ENCODE assay signal across 11 mouse cellular contexts in the genomic region with DNA sequence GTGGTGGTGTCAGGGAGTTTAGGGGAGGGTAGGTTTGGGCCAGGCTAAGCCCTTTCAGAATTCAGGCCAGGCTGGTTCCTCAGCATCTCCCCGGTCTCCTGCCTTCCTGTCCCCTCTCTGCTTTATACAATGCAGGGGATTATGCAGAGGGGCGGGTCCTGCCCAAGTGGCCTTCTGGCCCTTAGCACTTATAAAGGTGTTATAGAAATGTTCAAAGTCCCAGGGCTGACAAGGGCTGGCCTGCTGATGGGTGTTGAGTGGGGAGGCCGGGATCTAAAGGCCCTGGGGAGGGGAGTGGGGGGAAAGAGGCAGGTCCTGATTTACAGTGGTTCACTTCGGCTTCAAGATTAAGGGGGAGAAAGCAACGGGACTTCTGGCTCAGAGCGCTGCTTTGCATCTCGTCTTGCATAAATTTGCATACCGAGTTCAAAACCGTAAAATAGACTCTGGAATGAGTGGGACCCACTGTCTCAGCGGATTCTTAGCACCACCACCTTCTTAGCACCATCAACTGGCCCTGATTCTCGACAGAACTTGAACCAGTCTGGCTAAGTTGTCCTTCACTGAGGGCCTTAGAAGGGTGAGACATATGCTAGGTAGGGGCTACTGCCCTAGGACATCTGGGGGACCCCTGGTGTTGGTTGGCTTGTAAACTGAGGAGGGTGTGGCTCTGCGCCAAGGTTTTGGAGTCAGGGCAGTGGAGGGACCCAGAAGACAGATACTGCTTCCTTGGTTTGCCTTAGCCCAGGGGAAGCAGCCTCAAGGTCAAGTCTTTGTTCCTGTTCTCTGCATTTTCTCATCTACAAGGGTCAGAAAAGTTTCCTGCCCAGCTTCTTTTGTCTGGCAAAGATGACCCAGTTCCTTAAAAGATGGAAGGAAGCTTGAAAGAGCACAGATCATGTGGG. TPM values are rescaled to one million over a fixed set of nuclear protein-coding genes. Genes with fewer than 3 reads are reported as not detected.
DNase-seq lines count a peak whose midpoint lies in the region; ATAC-seq and TF ChIP-seq lines count a peak whose summit lies in the region.
"Had no signal": no experiment of that assay in that cellular context is flagged by ENCODE, and none has a peak within 500 bp of the region (broad histone marks: within the 10 kb centered on the region; RNA-seq: fewer than 3 reads in every experiment).

No protein-coding gene starts in this region.

- TF ChIP-seq EP300 in CH12.LX (IDR thresholded peaks at IDR 0.05; ENCODE audit: low read length) = peak; percentile 48; the same call in 1 of the 2 replicates

- peak overlapping the region; percentile 75 to 98 (median 77) for H3K4me3 ChIP-seq in CH12.LX (replicated peaks in 1 of 3; ENCODE audit: low read depth in 2 of 3, low read length in 2 of 3, poor library complexity in 1 of 3)
- peak overlapping the region; percentile 89 for H3K4me3 ChIP-seq in forebrain, embryonic 11.5 days (ENCODE audit: low read depth, low read length)
- peak overlapping the region; percentile 80 for H3K4me3 ChIP-seq in limb, embryonic 12.5 days (replicated peaks)

- no peak for TF ChIP-seq CTCF in CH12.LX (conservative IDR thresholded peaks at IDR 0.05 in 1 of 2, IDR thresholded peaks at IDR 0.05 in 1 of 2; ENCODE audit: low read depth in 2 of 2, low read length in 2 of 2)

- TF ChIP-seq POLR2A in CH12.LX (IDR thresholded peaks at IDR 0.05; ENCODE audit: low read depth, low read length) = peak; percentile 72

- in situ Hi-C loops in CH12.LX (cut with MboI; ENCODE audit: low pct_ligation_motif_present, low pct_unique_long_range_greater_than_20kb, low sequenced_read_pairs) = loop anchor here (25.0 kb wide), 1 partner anchor 390 kb away; no protein-coding TSS in a partner anchor

- peak; percentile 11; the same call in 1 of the 2 replicates for ATAC-seq in forebrain, embryonic 11.5 days (replicated peaks; ENCODE audit: low FRiP score)
- no peak for ATAC-seq in limb, embryonic 12.5 days (ENCODE audit: insufficient number of reproducible peaks, insufficient read depth, low FRiP score, low TSS enrichment, low read depth)

- DNase-seq in embryo, embryonic 10.5 days (ENCODE audit: low spot score) = peak; percentile 34
- DNase-seq in embryo, embryonic 10 days (ENCODE audit: low spot score) = no peak
- peak; percentile 84 for DNase-seq in CH12.LX (ENCODE audit: extremely low read depth)
- no peak for DNase-seq in forebrain, embryonic 11.5 days (ENCODE audit: low spot score)
- DNase-seq in frontal cortex, postnatal 14 days (ENCODE audit: low spot score in 2 of 2) = no peak
- no peak for DNase-seq in gastrocnemius, postnatal 25 days
- no peak for DNase-seq in cerebellum, adult 18-20 months
- DNase-seq: kidney, adult 11 months had no signal

- peak overlapping the region; percentile 92 for H3K4me2 ChIP-seq in CH12.LX (ENCODE audit: insufficient read depth, low read depth, poor library complexity, severe bottlenecking)
- peak overlapping the region; percentile 93 for H3K4me2 ChIP-seq in forebrain, embryonic 11.5 days (ENCODE audit: low read depth, low read length, severe bottlenecking)
- H3K4me2 ChIP-seq in limb, embryonic 12.5 days = peak overlapping the region; percentile 97

- TF ChIP-seq RAD21 in CH12.LX (IDR thresholded peaks at IDR 0.05; ENCODE audit: low read depth, low read length) = no peak

- dilution Hi-C loops in CH12.LX (cut with MboI; ENCODE audit: extremely low pct_ligation_motif_present, extremely low pct_unique_long_range_greater_than_20kb, low sequenced_read_pairs) = no loop called here

- H3K4me1 ChIP-seq in CH12.LX (ENCODE audit: control insufficient read depth in 1 of 2, insufficient read depth in 2 of 2) = peaks cover 13 to 59% of the 10 kb centered on the region in 2 experiments
- H3K4me1 ChIP-seq in forebrain, embryonic 11.5 days (replicated peaks; ENCODE audit: control insufficient read depth, insufficient read depth, low read length) = peaks cover 14% of the 10 kb centered on the region; the same call in 1 of the 2 replicates
- H3K4me1 ChIP-seq in limb, embryonic 12.5 days (replicated peaks) = peaks cover 37% of the 10 kb centered on the region

- peaks cover 33% of the 10 kb centered on the region for H3K79me2 ChIP-seq in CH12.LX (replicated peaks; ENCODE audit: control insufficient read depth, extremely low read depth, insufficient read depth, poor library complexity, severe bottlenecking)

- peaks cover 11 to 16% of the 10 kb centered on the region in 2 experiments for H3K36me3 ChIP-seq in CH12.LX (replicated peaks in 1 of 2; ENCODE audit: control insufficient read depth in 1 of 2, insufficient read depth in 1 of 2, low read length in 1 of 2)
- H3K36me3 ChIP-seq in forebrain, embryonic 11.5 days (ENCODE audit: control insufficient read depth, insufficient read depth, low read length) = peaks cover 15% of the 10 kb centered on the region
- peaks cover 25% of the 10 kb centered on the region; the same call in 1 of the 2 replicates for H3K36me3 ChIP-seq in limb, embryonic 12.5 days

- H3K27me3 ChIP-seq in CH12.LX (replicated peaks) = peaks cover 3% of the 10 kb centered on the region
- no peaks in the 10 kb centered on the region for H3K27me3 ChIP-seq in forebrain, embryonic 11.5 days (ENCODE audit: control insufficient read depth, insufficient read depth, low read length)
- no peaks in the 10 kb centered on the region; the same call in 1 of the 2 replicates for H3K27me3 ChIP-seq in limb, embryonic 12.5 days

- H3K27ac ChIP-seq in CH12.LX (ENCODE audit: insufficient read depth, low read depth) = peak overlapping the region; percentile 97
- H3K27ac ChIP-seq in forebrain, embryonic 11.5 days (ENCODE audit: low read depth, low read length) = peak overlapping the region; percentile 95
- H3K27ac ChIP-seq in limb, embryonic 12.5 days = peak overlapping the region; percentile 85
- H3K27ac ChIP-seq: liver, embryonic 14.5 days had no signal

- peak overlapping the region; percentile 92 for H3K9ac ChIP-seq in CH12.LX (ENCODE audit: insufficient read depth, low read depth)
- peak overlapping the region; percentile 86 for H3K9ac ChIP-seq in forebrain, embryonic 11.5 days (ENCODE audit: low read length)
- peak overlapping the region; percentile 76 for H3K9ac ChIP-seq in limb, embryonic 12.5 days (replicated peaks)
- H3K9ac ChIP-seq: liver, embryonic 14.5 days had no signal

- H3K9me3 ChIP-seq in CH12.LX (replicated peaks; ENCODE audit: low read length) = peaks cover 5% of the 10 kb centered on the region
- H3K9me3 ChIP-seq in forebrain, embryonic 11.5 days (ENCODE audit: control insufficient read depth, low read length) = no peaks in the 10 kb centered on the region
- H3K9me3 ChIP-seq in limb, embryonic 12.5 days = no peaks in the 10 kb centered on the region

- WGBS in forebrain, embryonic 11.5 days = 22% methylated on average over 12 of the region's 12 CpGs
- 11% methylated on average over 12 of the region's 12 CpGs for WGBS in limb, embryonic 12.5 days

TF ChIP-seq in CH12.LX, 34 proteins besides CTCF, POLR2A, EP300 and RAD21:
- TF ChIP-seq IRF4 (IDR thresholded peaks at IDR 0.05; ENCODE audit: low read depth, low read length) (peak; percentile 42; the same call in 1 of the 2 replicates), USF2 (conservative IDR thresholded peaks at IDR 0.05; ENCODE audit: low read depth, low read length) (no peak), MEF2A (IDR thresholded peaks at IDR 0.05; ENCODE audit: borderline replicate concordance, low read depth, low read length) (0 out of 2 replicates have a peak, but pooled peaks have one; percentile 59), TBP (conservative IDR thresholded peaks at IDR 0.05; ENCODE audit: low read depth, low read length) (peak; percentile 91), ZMIZ1 (IDR thresholded peaks at IDR 0.05; ENCODE audit: low read depth, low read length) (peak; percentile 28; the same call in 1 of the 2 replicates), BHLHE40 (IDR thresholded peaks at IDR 0.05; ENCODE audit: low read depth, low read length) (peak; percentile 38), SIN3A (IDR thresholded peaks at IDR 0.05; ENCODE audit: low read length) (peak; percentile 38; the same call in 1 of the 2 replicates), TCF12 (IDR thresholded peaks at IDR 0.05; ENCODE audit: low read depth, low read length) (0 out of 2 replicates have a peak, but pooled peaks have one; percentile 47), MAFK (IDR thresholded peaks at IDR 0.05; ENCODE audit: insufficient replicate concordance, low read length) (no peak)
TF ChIP-seq in CH12.LX: peak in this region for 7.

RNA-seq across cellular contexts. Expression of a gene that starts 3.4 kb away (rescaled TPM):
- total RNA-seq in CH12.LX (2012; rRNA removed) (386 and 662 TPM in 2 replicates), CH12.LX (2014; rRNA removed) (264 and 294 TPM in 2 replicates)
- polyA plus RNA-seq in CH12.LX (2012; ENCODE audit: insufficient read length, low read depth) = 350 and 355 TPM in 2 replicates
- polyA plus RNA-seq in forebrain, embryonic 11.5 days (2014; fragmentation: Nextera tagmentation; extraction: Ambion mirVana) = 708 and 809 TPM in 2 replicates
- polyA plus RNA-seq in limb, embryonic 12.5 days (2016; fragmentation: Nextera tagmentation; extraction: Ambion mirVana) = 319 and 323 TPM in 2 replicates
- total RNA-seq in gastrocnemius, postnatal 25 days (2021) = 1 to 10 TPM in 1 of 2 experiments, under 1 TPM in 1; 0.38 to 2.8 TPM
- total RNA-seq: neutrophil, adult 5-6 weeks had no signal

RNA-seq across cellular contexts. Expression of a gene that starts 47.0 kb away (rescaled TPM):
- 0.04 and 0.08 TPM in 2 replicates for total RNA-seq in CH12.LX (2012; rRNA removed)
- total RNA-seq in CH12.LX (2014; rRNA removed) = not detected in 2 replicates
- polyA plus RNA-seq in CH12.LX (2012; ENCODE audit: insufficient read length, low read depth) = 0.09 and 0.14 TPM in 2 replicates
- polyA plus RNA-seq in forebrain, embryonic 11.5 days (2014; fragmentation: Nextera tagmentation; extraction: Ambion mirVana) = 35.7 and 37.4 TPM in 2 replicates
- 80.3 and 98.0 TPM in 2 replicates for polyA plus RNA-seq in limb, embryonic 12.5 days (2016; fragmentation: Nextera tagmentation; extraction: Ambion mirVana)
- 100 to 1,000 TPM; 161 to 274 TPM for total RNA-seq in gastrocnemius, postnatal 25 days (2021)

Comparison
In these comparisons a context has a peak if more than half of its experiments do, and no peak if none do; other contexts are left out.
1. DNase-seq: peak in embryo, embryonic 10.5 days (single experiment) and CH12.LX (single experiment); none in embryo, embryonic 10 days (single experiment), forebrain, embryonic 11.5 days (single experiment), frontal cortex, postnatal 14 days (0 of 2), gastrocnemius, postnatal 25 days (single experiment) and cerebellum, adult 18-20 months (0 of 2).
2. RNA of a gene that starts 47.0 kb away (polyA plus RNA-seq): 80.3 to 98.0 TPM in limb, embryonic 12.5 days and 35.7 to 37.4 TPM in forebrain, embryonic 11.5 days; 0.09 to 0.14 TPM in CH12.LX; every median in the first group is over 10 times any median in the second.
3. Peak in every context shown above with its lines, with median percentiles within 50 percentile points of each other: H3K27ac ChIP-seq, H3K4me2 ChIP-seq, H3K4me3 ChIP-seq and H3K9ac ChIP-seq.